Mouse (Mus musculus): ENCODE measurements around the gene Dennd6a.

Dennd6a gene

GRCm38 (mm10) chr14:26571951-26572675, 1.5 kb upstream of the Dennd6a start:
- no peak for DNase-seq (ENCODE audit: low read depth, low spot score)

- no peak for DNase-seq (ENCODE audit: low read depth, low spot score)
Observed at GRCm38 (mm10) chr14:26576255-26576780, 2.7 kb downstream of the Dennd6a start.

- DNase-seq (ENCODE audit: low read depth, low spot score) = peak; percentile 57
Observed at GRCm38 (mm10) chr14:26578791-26579191, 5.1 kb downstream of the Dennd6a start.

GRCm38 (mm10) chr14:26579346-26580343, 6.0 kb downstream of the Dennd6a start:
- DNase-seq (ENCODE audit: low read depth, low spot score) = peak; percentile 95

GRCm38 (mm10) chr14:26583645-26584044, 10.0 kb downstream of the Dennd6a start:
- no peak for DNase-seq (ENCODE audit: low read depth, low spot score)

GRCm38 (mm10) chr14:26587116-26587515, 13.5 kb downstream of the Dennd6a start:
- no peak for DNase-seq (ENCODE audit: low read depth, low spot score)

- DNase-seq (ENCODE audit: low read depth, low spot score) = no peak
Observed at GRCm38 (mm10) chr14:26591353-26591752, 17.7 kb downstream of the Dennd6a start.

- DNase-seq (ENCODE audit: low read depth, low spot score) = no peak
Observed at GRCm38 (mm10) chr14:26593281-26593895, 19.7 kb downstream of the Dennd6a start.

- DNase-seq (ENCODE audit: low read depth, low spot score) = no peak
Observed at GRCm38 (mm10) chr14:26595167-26595566, 21.5 kb downstream of the Dennd6a start.

- DNase-seq (ENCODE audit: low read depth, low spot score) = no peak
Observed at GRCm38 (mm10) chr14:26595695-26596365, 22.2 kb downstream of the Dennd6a start.

GRCm38 (mm10) chr14:26605354-26605753, 31.7 kb downstream of the Dennd6a start:
- peak; percentile 62 for DNase-seq (ENCODE audit: low read depth, low spot score)

GRCm38 (mm10) chr14:26609674-26610073, 36.0 kb downstream of the Dennd6a start:
- DNase-seq (ENCODE audit: low read depth, low spot score) = no peak

- no peak for DNase-seq (ENCODE audit: low read depth, low spot score)
Observed at GRCm38 (mm10) chr14:26610689-26611088, 37.0 kb downstream of the Dennd6a start.

- DNase-seq (ENCODE audit: low read depth, low spot score) = no peak
Observed at GRCm38 (mm10) chr14:26625301-26625700, 51.6 kb downstream of the Dennd6a start.

- DNase-seq (ENCODE audit: low read depth, low spot score) = no peak
Observed at GRCm38 (mm10) chr14:26626605-26627140, 53.0 kb downstream of the Dennd6a start.

GRCm38 (mm10) chr14:26637025-26637850, 63.6 kb downstream of the Dennd6a start:
- no peak for DNase-seq (ENCODE audit: low read depth, low spot score)

GRCm38 (mm10) chr14:26637851-26638707, 64.4 kb downstream of the Dennd6a start, which contains the start of gene Arf4:
Arf4 (plus strand) TSS chr14:26638074.
- DNase-seq (ENCODE audit: low read depth, low spot score) = peak; percentile 99

- DNase-seq (ENCODE audit: low read depth, low spot score) = peak; percentile 66
Observed at GRCm38 (mm10) chr14:26638708-26639084, 65.0 kb downstream of the Dennd6a start.

- DNase-seq (ENCODE audit: low read depth, low spot score) = no peak
Observed at GRCm38 (mm10) chr14:26639251-26639650, 65.6 kb downstream of the Dennd6a start.

All from ZHBTc4 (cell line).